Mouse (Mus musculus): ENCODE measurements around the gene Tmem79.

GRCm38 (mm10) chr3:88384364-88384763 is 48.4 kb upstream of the Tmem79 start, which contains the start of gene Bglap:
- TF ChIP-seq POLR2A (IDR thresholded peaks at IDR 0.05; ENCODE audit: borderline replicate concordance, low read depth, low read length), result no peak
- TF ChIP-seq CTCF (IDR thresholded peaks at IDR 0.05; ENCODE audit: low read depth, low read length), result no peak

All from bone marrow macrophage, adult 2 months (primary cell).